Comparison of ENCODE assay signal across 10 mouse cellular contexts in genomic region chrX:49493739-49494449, GRCm38 (mm10). TPM values are rescaled to one million over a fixed set of nuclear protein-coding genes. Genes with fewer than 3 reads are reported as not detected.
DNase-seq lines count a peak whose midpoint lies in the region; ATAC-seq and TF ChIP-seq lines count a peak whose summit lies in the region.
"Had no signal": no experiment of that assay in that cellular context is flagged by ENCODE, and none has a peak within 500 bp of the region (broad histone marks: within the 10 kb centered on the region; RNA-seq: fewer than 3 reads in every experiment).

No protein-coding gene starts in this region.

- H3K4me2 ChIP-seq in heart, embryonic 12.5 days: peak overlapping the region; percentile 74
- peak overlapping the region; percentile 57 for H3K4me2 ChIP-seq in hindbrain, embryonic 14.5 days (replicated peaks)
- H3K4me2 ChIP-seq in midbrain, embryonic 12.5 days (replicated peaks): peak overlapping the region; percentile 63

- H3K36me3 ChIP-seq in heart, embryonic 12.5 days: no peaks in the 10 kb centered on the region
- H3K36me3 ChIP-seq in hindbrain, embryonic 14.5 days (replicated peaks; ENCODE audit: control insufficient read depth, insufficient read depth): no peaks in the 10 kb centered on the region
- no peaks in the 10 kb centered on the region for H3K36me3 ChIP-seq in midbrain, embryonic 12.5 days
- H3K36me3 ChIP-seq in heart, adult 2 months (ENCODE audit: control insufficient read depth, insufficient read depth, low read length): no peaks in the 10 kb centered on the region

- TF ChIP-seq CTCF in heart, adult 2 months (IDR thresholded peaks at IDR 0.05): no peak

- intact Hi-C loops in heart, adult 2 months (cut with DNase I): no loop called here

- no peak for TF ChIP-seq POLR2A in heart, adult 2 months (IDR thresholded peaks at IDR 0.05; ENCODE audit: insufficient read depth, low read depth, low read length)

- peak overlapping the region; percentile 44 for H3K4me3 ChIP-seq in heart, embryonic 12.5 days
- H3K4me3 ChIP-seq in hindbrain, embryonic 14.5 days (replicated peaks; ENCODE audit: low read length): peak overlapping the region; percentile 28
- peak overlapping the region; percentile 40 for H3K4me3 ChIP-seq in midbrain, embryonic 12.5 days
- no peak overlapping the region for H3K4me3 ChIP-seq in heart, adult 2 months

- no peak for ATAC-seq in heart, embryonic 12.5 days (ENCODE audit: insufficient number of reproducible peaks, low FRiP score)
- ATAC-seq in hindbrain, embryonic 14.5 days (ENCODE audit: low FRiP score): peak; percentile 43; the same call in 1 of the 2 replicates
- ATAC-seq in midbrain, embryonic 12.5 days (ENCODE audit: low FRiP score, low read depth): peak; percentile 44; the same call in 1 of the 2 replicates

- peaks cover 26% of the 10 kb centered on the region for H3K27me3 ChIP-seq in heart, embryonic 12.5 days (replicated peaks)
- H3K27me3 ChIP-seq in hindbrain, embryonic 14.5 days (ENCODE audit: control insufficient read depth, insufficient read depth, low read length): peaks cover 23% of the 10 kb centered on the region
- H3K27me3 ChIP-seq in midbrain, embryonic 12.5 days: peaks cover 21% of the 10 kb centered on the region
- H3K27me3 ChIP-seq in heart, adult 2 months (ENCODE audit: control insufficient read depth, insufficient read depth, low read length): no peaks in the 10 kb centered on the region

- WGBS in heart, embryonic 12.5 days: 10% methylated on average over 46 of the region's 46 CpGs
- 15% methylated on average over 45 of the region's 46 CpGs for WGBS in hindbrain, embryonic 14.5 days
- 20% methylated on average over 46 of the region's 46 CpGs for WGBS in midbrain, embryonic 12.5 days
- WGBS in heart, adult 2 months: 12% methylated on average over 46 of the region's 46 CpGs

- no peak overlapping the region for H3K27ac ChIP-seq in heart, embryonic 12.5 days (ENCODE audit: poor library complexity, severe bottlenecking)
- H3K27ac ChIP-seq in hindbrain, embryonic 14.5 days: no peak overlapping the region
- H3K27ac ChIP-seq in midbrain, embryonic 12.5 days (replicated peaks): no peak overlapping the region
- no peak overlapping the region for H3K27ac ChIP-seq in heart, adult 2 months

- H3K9ac ChIP-seq in heart, embryonic 12.5 days: no peak overlapping the region; the same call in 1 of the 2 replicates
- H3K9ac ChIP-seq in hindbrain, embryonic 14.5 days: no peak overlapping the region
- H3K9ac ChIP-seq in midbrain, embryonic 12.5 days (replicated peaks): 0 out of 2 replicates have a peak overlapping the region, but pooled peaks have one; percentile 6
- no peak overlapping the region for H3K9ac ChIP-seq in heart, adult 2 months (ENCODE audit: low read depth, low read length)

- no peaks in the 10 kb centered on the region for H3K79me2 ChIP-seq in heart, adult 2 months (replicated peaks; ENCODE audit: control insufficient read depth, insufficient read depth, low read length)

- H3K9me3 ChIP-seq in heart, embryonic 12.5 days (replicated peaks): no peaks in the 10 kb centered on the region; the same call in 1 of the 2 replicates
- H3K9me3 ChIP-seq in hindbrain, embryonic 14.5 days (ENCODE audit: control insufficient read depth, low read length): no peaks in the 10 kb centered on the region
- no peaks in the 10 kb centered on the region for H3K9me3 ChIP-seq in midbrain, embryonic 12.5 days

- no peak for DNase-seq in heart, adult 8-10 months (ENCODE audit: low spot score)
- peak; percentile 20 for DNase-seq in ZHBTc4 (ENCODE audit: low read depth, low spot score)
- no peak for DNase-seq in hindbrain, embryonic 14.5 days (ENCODE audit: low spot score)
- DNase-seq in gastrocnemius, postnatal 10 days: no peak
- DNase-seq in urinary bladder, postnatal 4 days (ENCODE audit: low spot score in 2 of 2): no peak
- DNase-seq in heart, adult 2 months: no peak
- DNase-seq: thymus, adult 18-20 months had no signal

- TF ChIP-seq EP300 in heart, adult 2 months (IDR thresholded peaks at IDR 0.05; ENCODE audit: insufficient read depth, low read depth, low read length): no peak

- no peaks in the 10 kb centered on the region for H3K4me1 ChIP-seq in heart, embryonic 12.5 days (replicated peaks)
- H3K4me1 ChIP-seq in hindbrain, embryonic 14.5 days (replicated peaks; ENCODE audit: control insufficient read depth, insufficient read depth, low read length): 0 out of 2 replicates have a peak, but pooled peaks cover 2% of the 10 kb centered on the region
- H3K4me1 ChIP-seq in midbrain, embryonic 12.5 days: no peaks in the 10 kb centered on the region
- H3K4me1 ChIP-seq in heart, adult 2 months (ENCODE audit: control insufficient read depth, insufficient read depth, low read length): no peaks in the 10 kb centered on the region

RNA-seq across cellular contexts. Expression of gene Arhgap36, which starts 30.1 kb away (rescaled TPM):
- 1.3 and 1.6 TPM in 2 replicates for polyA plus RNA-seq in heart, embryonic 12.5 days (2016; fragmentation: Nextera tagmentation; extraction: Ambion mirVana)
- total RNA-seq in heart, adult 8-10 months (2022): under 1 TPM in 1 of 4 experiments, not detected in 3; 0.37 TPM
- polyA plus RNA-seq in hindbrain, embryonic 14.5 days (2014; fragmentation: Nextera tagmentation; extraction: Ambion mirVana): 11.5 and 13.9 TPM in 2 replicates
- 1.2 and 2.1 TPM in 2 replicates for polyA plus RNA-seq in midbrain, embryonic 12.5 days (2016; fragmentation: Nextera tagmentation; extraction: Ambion mirVana)
- 10 to 100 TPM; 46.1 to 63.9 TPM for total RNA-seq in gastrocnemius, postnatal 10 days (2021)
- under 1 TPM in 1 of 2 experiments, not detected in 1; 0.27 TPM for total RNA-seq in heart, adult 2 months (2021)
- 0.12 and 0.14 TPM in 2 replicates for polyA plus RNA-seq in heart, adult 2 months (2012; rRNA removed)
- total RNA-seq: hematopoietic stem cell, adult 5-6 weeks had no signal
